Mouse (Mus musculus) adrenal gland (tissue): ENCODE measurements around the gene Kremen2.

Source experiments
- intact Hi-C: fragments of 180-260 bp; cut with DNase I; formaldehyde crosslinking; loops from one replicate; pipeline ENCODE4 v1.15.1; 2025
- long read RNA-seq, 2 experiments: library from polyadenylated mRNA; unstranded; transcript quantifications; one replicate each; pipeline ENCODE4 v2.0.0; 2020; ENCODE audit warnings: borderline replicate concordance in 1 of 2; ENCODE audit not compliant: insufficient replicate concordance in 1 of 2

Gene Kremen2
- long read RNA-seq, experiment 1: 0 reads
- long read RNA-seq, experiment 2, partial matches to known transcripts: 3 of 4 reads
- long read RNA-seq, experiment 2, other reads (novel, unspliced or antisense): 1 of 4 reads

DNA sequence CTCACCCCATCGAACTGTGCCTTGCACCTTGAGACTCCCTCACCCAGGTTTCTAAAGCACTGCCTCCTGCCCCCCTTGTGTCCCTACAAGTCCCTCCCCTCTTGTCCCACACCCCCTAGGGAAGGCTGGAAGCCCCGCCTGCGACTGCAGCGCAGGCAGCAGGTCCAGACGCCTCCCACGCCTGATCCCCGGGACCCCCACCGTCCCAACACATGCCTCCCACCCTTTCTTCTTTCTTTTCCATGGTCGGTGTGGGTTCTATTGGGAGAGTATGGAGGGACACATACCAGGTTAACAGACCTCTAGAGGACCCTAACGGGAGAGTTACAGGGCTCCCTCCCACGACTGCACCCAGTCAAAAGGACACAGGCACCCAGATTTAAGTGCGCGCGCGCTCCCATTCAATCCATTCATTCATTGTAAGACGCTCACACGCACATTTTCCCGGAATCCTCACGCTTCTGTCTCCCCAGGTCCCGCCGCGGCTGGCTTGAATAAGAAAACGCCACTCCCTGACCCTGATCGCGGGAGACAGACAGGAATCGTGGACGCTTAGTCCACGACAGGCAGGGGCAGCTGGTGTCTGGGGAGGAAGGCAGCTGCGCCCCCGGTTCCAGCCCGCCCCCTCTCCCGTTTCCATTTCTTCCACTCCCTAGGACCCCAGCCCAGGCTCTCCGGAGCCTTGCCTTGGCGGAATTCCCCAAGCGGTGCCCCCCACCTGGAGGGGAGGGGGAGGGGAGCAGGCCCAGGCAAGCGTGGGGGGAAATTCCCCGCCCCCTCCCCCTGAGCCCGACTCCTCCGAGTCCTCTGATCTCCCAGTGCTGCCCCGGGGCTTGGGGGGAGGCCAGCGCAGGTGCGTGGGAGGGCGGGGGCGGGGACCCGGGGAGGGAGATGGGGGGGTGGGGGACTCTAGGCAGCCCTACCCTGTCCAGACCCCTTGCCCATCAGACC, at the start of gene Kremen2:
Kremen2 (minus strand) TSS at position 533 of the 951 bp plus-strand sequence.
- intact Hi-C loops: no loop called here

DNA sequence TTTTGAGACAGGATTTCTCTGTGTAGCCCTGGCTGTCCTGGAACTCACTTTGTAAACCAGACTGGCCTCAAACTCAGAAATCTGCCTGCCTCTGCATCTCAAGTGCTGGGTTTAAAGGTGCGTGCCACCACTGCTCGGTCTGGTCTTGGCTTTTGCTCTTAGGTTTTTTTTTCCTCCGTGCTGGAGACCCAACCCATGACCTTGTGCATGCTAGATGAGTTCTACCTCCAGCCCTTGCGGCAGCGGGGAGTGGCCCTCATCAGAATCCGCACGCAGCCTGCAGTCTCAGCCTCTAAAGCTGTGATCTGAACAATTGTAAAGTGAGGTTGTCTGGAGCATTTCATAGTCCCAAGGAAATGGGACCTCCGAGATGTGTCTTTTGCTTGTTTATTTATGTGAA, 49.7 kb upstream of the Kremen2 start:
- intact Hi-C loops: no loop called here

DNA sequence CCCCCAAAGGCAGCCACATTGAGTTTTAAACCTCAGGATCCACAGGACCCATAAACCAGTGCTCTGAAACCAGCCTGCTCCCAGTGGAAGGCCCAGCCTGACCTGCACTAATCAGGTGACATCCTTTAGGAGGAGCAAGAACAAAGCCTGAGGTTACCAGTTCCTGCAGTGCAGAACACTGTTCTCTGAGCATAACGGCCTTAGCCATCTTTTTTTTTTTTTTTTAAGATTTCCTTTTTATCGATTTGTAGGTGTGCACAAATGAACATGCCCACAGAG, 45.4 kb upstream of the Kremen2 start:
- intact Hi-C loops: no loop called here

DNA sequence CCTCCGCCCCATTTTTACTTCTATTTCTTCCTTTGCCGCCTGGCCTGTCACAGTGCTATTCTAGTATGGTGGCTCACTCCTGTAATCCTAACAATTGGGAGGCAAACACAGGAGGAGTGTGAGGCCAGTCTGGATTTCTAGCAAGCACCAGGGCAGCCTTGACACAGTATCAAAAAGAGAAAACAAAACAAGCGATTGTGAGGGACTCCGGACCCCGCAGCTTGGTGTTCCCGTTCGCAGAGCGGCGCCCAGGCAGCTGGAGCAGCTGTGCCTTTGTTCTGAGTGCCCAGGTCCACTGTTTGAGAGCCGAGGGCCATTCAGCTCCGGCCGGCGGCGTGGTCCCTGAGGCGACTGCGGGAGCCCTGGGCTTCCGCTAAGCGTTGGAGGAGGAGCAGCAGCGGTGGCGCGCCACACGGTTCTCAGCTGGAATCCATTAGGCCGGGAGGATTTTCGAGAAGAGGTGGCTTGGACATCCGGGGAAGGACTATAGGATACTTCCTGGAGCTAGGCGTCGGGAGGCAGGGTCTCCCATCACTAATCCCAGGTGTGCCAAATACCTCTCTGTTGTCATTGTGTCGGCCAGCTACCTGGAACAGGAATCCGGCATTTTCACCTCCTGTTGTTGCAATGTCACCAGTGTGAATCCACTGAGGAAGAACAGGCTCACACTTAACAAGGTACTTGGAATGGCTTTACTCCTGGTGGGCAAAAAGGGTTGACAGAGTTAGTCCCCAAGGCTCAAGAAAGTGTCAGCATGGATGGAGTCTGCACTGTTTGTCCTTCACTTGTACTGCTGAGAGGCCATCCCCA, 44.8 kb upstream of the Kremen2 start, which contains the start of gene Srrm2:
Srrm2 (plus strand) TSS at position 264 of the 810 bp plus-strand sequence.
- intact Hi-C loops: no loop called here

DNA sequence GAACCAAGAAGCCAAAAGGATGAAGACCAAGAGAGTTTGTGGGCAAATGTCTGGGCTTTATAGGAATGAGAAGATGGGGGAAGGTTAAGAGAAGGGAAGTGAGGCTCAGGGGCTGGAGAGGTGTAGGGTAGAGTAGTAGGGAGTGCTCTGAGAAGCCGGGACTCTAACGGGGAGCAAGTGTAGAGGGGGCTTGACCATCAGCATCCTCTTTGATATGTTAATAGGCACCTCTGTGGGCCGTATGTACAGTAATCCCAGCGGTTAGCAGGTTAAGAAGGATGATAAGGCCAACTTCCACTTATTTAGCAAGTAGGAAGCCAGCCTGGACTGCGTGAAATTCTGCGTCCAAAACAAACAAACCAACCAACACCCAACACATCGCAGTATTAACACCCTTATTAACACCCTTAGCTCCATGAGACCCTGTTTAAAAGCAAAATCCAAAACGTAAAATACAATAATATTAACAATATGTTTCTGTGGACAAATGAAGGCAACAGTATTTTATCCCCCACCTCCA, 44.2 kb upstream of the Kremen2 start:
- intact Hi-C loops: no loop called here

DNA sequence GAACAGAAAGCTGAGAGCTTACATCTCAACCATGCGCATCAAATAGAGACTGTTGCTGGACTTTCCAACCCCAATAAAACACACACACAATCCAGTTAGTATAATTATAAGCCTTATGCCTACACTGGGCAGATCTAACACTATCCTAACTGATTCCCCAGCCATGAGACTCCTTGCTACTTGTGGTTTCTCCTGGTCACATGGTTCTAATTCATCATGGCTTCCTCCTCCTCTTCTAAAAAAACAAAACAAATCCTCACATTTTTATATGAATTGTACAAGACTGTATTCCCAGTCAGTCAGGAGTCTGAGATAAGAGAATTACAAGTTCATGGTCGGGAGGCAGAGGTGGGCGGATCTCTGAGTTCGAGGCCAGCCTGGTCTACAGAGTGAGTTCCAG, 43.3 kb upstream of the Kremen2 start:
- intact Hi-C loops: no loop called here

DNA sequence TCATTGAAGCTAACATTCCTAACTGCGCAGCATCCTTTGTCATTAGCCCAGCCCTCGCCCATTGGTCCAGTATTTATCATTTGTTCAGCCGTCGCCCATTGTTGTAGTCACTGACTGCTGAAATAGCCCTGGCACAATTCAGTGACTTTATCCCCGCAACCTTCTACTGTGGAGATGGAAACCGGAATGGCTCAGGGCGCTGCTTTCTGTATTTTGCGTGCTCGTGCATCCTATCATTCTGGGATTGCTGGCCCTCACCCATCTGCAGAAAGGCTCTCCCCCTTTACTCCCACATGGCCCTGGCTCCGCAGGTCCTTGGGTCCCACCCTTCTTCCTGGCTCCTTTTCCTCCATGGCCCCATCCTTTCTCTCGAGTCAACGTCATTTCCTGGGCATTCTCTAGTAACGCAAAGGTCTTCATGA, 40.9 kb upstream of the Kremen2 start:
- intact Hi-C loops: no loop called here

DNA sequence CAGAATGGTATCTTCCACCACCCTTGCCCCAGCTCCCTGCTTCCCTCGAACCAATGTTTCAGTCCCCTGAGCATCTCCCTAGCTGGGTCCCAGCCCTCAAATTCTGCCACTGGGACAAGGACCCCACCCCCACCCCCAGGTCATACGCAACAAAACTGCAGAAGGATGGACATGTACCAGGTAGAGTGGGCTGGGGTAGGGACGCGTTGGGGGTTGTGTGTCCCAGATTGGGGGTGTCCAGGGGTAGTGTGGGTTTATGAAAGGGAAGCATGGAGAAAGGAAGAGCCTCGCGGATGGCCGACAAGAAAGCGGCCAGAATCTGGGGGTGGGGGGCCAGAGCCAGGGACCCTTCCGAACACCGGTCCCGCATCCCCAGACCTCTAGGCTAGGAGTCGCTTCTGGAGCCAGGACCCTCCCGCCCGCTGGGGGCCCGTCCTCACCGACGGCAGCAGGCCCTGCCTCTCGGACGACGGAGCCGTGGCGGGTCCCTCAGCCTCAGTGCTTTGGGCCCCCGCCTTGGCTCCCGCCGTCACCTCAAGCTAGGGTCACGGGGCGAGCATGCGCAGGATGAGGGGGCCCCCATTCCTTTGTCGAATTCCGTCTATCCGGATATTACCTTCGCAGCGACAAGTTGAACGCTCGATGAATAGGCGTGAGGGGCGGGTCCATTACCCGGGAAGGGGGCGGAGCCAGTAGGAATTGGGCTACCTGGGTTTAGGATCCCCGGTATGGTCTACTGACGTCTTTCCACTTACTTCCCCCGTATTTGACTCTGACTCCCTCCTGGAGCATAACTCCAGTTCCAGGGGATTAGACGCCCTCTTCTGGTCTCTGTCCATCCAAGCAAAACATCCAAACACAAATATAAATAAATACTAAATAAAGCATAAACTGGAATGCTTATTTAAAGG, 40.2 kb upstream of the Kremen2 start, which contains the start of gene Flywch2:
Flywch2 (minus strand) TSS at position 521 of the 911 bp plus-strand sequence.
- intact Hi-C loops: no loop called here

DNA sequence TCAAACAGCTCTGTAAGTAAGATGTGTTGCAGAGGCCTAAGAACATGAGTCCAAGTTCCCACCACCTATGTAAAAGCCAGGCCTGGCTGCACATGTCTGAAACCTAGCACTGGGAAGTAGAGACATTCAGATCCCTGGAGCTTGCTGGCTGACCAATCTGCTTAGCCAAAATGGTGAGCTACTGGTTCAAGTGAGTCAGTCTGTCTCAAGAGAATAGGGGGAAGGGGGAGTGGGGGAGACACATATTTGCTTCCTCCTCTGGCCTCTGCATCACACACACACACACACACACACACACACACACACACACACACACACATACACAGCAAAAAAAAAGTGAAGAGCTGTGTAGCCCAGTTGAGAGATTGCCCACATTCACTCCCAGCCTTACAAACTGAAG, 37.7 kb upstream of the Kremen2 start:
- intact Hi-C loops: no loop called here

DNA sequence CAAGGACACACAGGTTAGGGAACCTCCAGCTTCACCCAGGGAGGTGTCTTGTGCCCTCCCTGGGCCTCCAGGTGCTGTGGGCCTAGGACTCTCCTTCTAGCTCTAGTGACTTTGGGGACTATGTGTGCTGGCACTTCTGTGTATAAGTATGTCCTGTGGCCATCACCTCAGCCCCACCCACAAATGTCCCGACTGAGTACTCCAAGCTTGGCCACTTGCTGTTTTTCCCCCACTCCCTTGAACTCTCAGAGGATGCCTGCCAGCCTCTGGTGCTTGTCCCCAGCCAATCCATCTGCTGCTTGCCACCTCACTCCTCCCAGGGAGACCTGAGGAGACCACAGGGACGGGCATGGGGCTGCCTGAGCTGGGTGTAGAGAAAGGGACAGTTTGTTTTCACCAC, 32.8 kb upstream of the Kremen2 start:
- intact Hi-C loops: loop anchor here (10.0 kb wide), 1 partner anchor 186 kb away; no protein-coding TSS in a partner anchor

DNA sequence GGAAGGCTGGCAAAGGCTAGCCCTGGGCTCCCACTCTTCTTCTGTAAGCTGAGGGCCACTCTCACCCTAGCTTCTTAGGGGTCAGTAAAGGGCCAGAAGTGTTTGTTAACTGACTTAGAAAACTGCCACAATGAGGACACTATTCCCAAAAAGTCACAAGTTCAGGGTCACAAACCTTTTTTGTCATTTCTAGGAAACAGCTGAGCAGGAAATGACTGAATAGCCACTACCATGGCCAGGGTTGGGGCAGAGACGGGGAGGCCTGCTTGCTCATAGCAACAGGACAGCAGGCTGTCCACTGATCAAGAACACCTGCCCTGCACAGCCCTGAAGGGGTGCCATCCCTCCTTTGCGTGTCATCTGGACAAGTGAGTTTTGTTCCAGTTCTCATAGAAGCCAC, 31.5 kb upstream of the Kremen2 start:
- intact Hi-C loops: loop anchor here (10.0 kb wide), 1 partner anchor 188 kb away; no protein-coding TSS in a partner anchor

DNA sequence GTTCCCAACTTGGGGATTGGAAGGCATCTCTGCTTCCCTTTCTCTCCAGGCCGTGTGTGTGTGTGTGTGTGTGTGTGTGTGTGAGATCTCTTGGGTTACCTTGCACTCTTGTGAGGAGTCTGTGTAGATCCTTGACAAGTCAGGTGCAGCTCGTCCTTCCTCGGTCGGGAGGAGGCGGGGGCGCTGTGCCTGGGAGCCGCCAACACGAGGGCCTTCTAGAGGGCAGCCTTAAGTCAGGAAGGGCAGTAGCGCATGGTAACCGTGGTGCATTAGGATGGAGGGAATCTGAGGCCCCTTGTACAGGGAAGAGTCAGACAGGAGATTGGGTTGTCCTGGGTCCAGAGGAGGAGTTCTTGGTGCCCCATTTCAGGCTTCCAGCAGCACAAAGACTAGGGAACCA, 30.6 kb upstream of the Kremen2 start:
- intact Hi-C loops: loop anchor here (10.0 kb wide), 1 partner anchor 189 kb away; no protein-coding TSS in a partner anchor

DNA sequence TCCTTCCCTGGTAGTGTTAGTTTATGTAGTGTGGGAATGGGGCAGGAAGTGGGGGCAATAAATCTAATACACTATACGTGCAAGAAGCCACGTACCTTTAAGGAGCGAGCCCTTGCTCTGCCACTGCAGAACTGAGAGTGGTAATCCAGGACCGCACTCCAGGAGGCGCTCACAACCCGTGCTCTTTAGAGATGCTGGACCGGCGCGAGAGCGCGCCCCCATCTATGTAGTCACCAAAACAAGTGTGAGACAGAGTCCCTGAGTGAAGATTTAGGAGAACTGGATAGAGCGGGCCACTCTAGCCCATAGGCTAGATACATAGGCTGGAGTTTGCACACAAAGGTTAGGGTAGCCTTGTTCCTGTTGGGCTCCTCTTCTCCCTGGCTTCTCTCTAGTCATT, 28.5 kb upstream of the Kremen2 start:
- intact Hi-C loops: loop anchor here (5.0 to 10.0 kb wide), 3 partner anchors 33 to 191 kb away; partner anchors contain the start of genes Prss32 and Prss41

DNA sequence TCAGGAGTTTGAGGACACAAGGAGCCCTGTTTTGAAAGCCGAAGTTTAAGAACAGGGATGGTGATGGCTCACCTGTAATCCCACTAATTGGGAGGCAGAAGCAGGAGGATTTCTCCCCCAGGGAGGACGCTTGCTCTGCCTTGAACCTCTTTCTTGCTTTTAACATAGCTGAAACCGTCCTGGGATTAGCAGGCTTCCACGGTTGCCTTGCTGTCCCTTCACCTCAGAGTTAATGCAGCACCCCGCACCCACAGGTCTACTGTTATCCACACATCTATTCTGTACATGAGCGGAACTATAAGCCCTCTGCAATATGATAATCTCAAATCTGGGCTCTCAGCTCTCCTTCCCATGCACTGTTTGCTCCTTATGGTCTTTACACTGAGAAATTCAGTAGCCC, 28.0 kb upstream of the Kremen2 start:
- intact Hi-C loops: loop anchor here (5.0 to 10.0 kb wide), 3 partner anchors 34 to 191 kb away; partner anchors contain the start of genes Prss32 and Prss41

DNA sequence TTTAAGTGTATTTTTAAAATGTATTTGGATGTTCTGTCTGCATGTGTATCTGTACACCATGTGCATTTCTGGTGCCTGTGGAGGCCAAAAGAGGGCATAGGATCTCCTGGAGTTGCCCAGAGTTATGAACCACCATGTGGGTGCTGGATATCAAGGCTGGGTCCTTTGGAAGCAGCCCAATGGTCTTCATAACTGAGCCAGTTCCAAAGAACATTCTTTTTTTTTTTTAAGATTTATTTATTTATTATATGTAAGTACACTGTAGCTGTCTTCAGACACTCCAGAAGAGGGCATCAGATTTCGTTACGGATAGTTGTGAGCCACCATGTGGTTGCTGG, 26.6 kb upstream of the Kremen2 start:
- intact Hi-C loops: loop anchor here (5.0 to 10.0 kb wide), 3 partner anchors 35 to 193 kb away; partner anchors contain the start of genes Prss32 and Prss41

DNA sequence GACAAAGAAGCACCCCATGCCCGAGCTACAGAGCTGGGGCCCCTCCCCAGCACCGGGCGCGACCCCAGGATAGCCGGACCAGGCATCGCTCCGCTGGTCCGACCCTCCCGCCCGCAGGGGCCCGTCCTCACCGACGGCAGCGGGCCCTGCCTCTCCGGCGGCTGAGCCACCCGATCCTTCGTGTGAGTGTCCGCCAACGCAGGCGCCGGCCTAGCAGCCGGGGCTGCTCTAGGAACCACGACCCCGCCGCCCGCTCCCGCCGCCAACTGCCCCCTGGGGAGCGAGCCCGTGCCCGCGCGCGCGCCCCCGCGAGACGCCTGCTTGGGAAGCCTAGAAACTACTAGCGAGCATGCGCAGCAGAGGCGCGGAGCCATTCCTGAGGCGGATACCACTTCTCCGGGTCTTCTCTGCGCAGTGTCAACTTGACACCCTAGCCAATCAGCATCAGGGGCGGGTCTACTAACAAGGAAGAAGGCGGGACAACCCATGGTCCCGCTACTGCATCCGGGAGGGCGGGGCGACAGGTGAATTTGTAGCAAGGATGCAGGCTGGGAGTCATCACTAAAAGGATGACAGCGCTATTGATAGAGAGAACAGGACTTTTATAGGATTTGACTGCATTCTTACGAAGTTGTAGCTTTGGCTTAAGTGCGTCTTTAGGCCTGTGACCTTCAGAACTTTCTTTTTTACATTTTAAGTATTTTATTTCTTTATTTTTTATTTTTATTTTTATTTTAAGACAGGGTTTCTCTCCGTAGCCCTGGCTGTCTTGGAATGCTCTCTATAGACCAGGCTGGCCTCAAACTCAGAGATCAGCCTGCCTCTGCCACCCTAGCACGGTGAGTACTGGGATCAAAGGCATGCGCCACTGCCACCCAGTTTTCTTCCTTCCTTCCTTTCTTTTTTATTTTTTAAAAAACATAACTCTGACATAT, 25.9 kb upstream of the Kremen2 start, which contains the start of gene Flywch1:
Flywch1 (minus strand) TSS at position 319 of the 935 bp plus-strand sequence.
- intact Hi-C loops: loop anchor here (5.0 to 10.0 kb wide), 3 partner anchors 36 to 193 kb away; partner anchors contain the start of genes Prss32 and Prss41

DNA sequence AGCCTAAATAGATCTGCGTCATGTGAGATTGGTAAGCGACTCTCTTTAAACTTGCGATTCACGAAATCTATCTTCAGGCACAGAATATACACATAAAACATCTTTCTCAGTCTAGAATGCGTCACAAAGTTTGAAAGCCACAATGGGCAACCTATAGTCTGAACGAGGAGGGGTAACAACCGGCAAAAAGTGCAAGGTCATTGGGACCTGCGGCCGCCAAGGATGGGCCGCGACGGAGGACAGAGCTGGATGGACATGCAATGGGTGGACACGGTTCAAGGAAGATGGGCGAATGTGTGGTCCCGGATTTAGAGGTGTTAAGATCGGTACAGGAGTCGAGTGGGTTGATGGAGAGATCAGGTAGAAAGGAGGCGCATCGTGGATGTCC, 25.3 kb upstream of the Kremen2 start:
- intact Hi-C loops: loop anchor here (5.0 to 10.0 kb wide), 3 partner anchors 36 to 194 kb away; partner anchors contain the start of genes Prss32 and Prss41

DNA sequence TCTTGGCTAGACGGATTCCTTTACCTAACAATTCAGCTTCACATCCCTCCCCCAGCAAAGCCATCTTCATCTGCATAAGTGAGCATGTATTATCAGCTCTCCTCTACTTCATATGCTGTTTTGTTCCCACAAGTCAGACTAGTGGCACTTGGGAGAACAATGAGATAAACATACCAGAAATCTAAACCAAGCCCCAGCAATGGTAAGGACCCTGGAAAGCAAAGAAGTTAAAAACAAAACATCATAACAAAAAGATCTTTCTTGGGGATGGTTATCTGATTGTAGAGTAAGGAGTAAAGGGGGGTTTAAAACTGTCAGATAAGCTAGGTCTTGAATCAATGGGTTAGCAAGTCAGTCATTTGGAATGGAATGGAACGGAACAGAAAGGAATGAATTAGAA, 24.9 kb upstream of the Kremen2 start:
- intact Hi-C loops: loop anchor here (5.0 to 10.0 kb wide), 3 partner anchors 37 to 194 kb away; partner anchors contain the start of genes Prss32 and Prss41

DNA sequence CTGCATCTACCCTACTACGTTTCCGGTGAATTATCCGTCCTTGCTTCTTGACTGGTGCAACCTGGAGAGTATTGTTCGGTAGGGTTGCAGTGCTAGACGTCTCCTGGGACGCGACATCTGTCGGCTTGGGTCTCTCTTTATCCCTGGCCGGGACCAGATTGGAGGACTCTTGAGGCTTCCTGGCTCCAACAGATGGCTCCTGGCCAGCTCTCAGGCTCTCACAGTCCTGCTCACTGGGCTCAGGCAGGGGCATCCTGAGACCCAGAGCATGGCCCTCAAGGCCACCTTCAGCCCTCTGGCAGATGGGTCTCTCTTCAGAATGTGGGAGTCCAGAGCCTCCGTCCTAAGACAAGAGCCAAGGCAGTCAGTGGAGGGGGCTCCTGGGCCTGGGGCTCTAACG, 17.3 kb upstream of the Kremen2 start:
- intact Hi-C loops: no loop called here
